Mouse (Mus musculus) G1E (cell line): ENCODE measurements at regions not wholly inside any gene's neighbourhood (a gene's known extent, or its start where the extent isn't known, plus 50 kb on each side); places are given as distances from the start of the nearest gene placed in this dataset.

Source experiments
- ATAC-seq: 2 replicates; pipeline ENCODE4 v1.8.0; 2016; ENCODE audit warnings: mild to moderate bottlenecking; ENCODE audit not compliant: insufficient number of reproducible peaks, poor library complexity, low FRiP score, severe bottlenecking; ENCODE audit errors: extremely low read depth
- DNase-seq: peaks from one replicate; pipeline ENCODE4 v3.0.0; 2012; ENCODE audit warnings: low spot score
- H3K27me3 ChIP-seq: 2 replicates; pipeline ENCODE4 v1.6.1; 2012; ENCODE audit warnings: mild to moderate bottlenecking, low read length, inconsistent platforms; ENCODE audit not compliant: insufficient read depth
- H3K36me3 ChIP-seq: replicated peaks from 2 replicates; pipeline ENCODE3; 2012; ENCODE audit warnings: mild to moderate bottlenecking, inconsistent platforms
- H3K4me1 ChIP-seq: 2 replicates; pipeline ENCODE4 v1.6.1; 2012; ENCODE audit warnings: low read depth, low read length, inconsistent platforms, mixed read lengths; ENCODE audit not compliant: insufficient read depth
- H3K4me3 ChIP-seq: 2 replicates; pipeline ENCODE4 v1.5.1; 2012; ENCODE audit warnings: low read depth, mild to moderate bottlenecking, inconsistent platforms, low read length, moderate library complexity, mixed read lengths
- H3K9me3 ChIP-seq: replicated peaks from 2 replicates; pipeline ENCODE4 v1.6.1; 2012; ENCODE audit warnings: inconsistent platforms
- CTCF ChIP-seq: IDR thresholded peaks from 2 replicates; pipeline ENCODE4 v1.5.1; 2012; ENCODE audit warnings: low read depth, low read length, inconsistent platforms, mixed read lengths
- GATA1 ChIP-seq: IDR thresholded peaks from 2 replicates; pipeline ENCODE4 v1.6.1; 2012; ENCODE audit warnings: borderline replicate concordance, low read length, inconsistent platforms, mixed read lengths
- GATA2 ChIP-seq: IDR thresholded peaks from 2 replicates; pipeline ENCODE4 v1.6.1; 2012; ENCODE audit warnings: low read depth, low read length, inconsistent platforms, borderline replicate concordance
- POLR2AphosphoS5 ChIP-seq: IDR thresholded peaks from 2 replicates; pipeline ENCODE4 v1.6.1; 2012; ENCODE audit warnings: low read depth, low read length, inconsistent platforms; ENCODE audit not compliant: insufficient replicate concordance
- TAL1 ChIP-seq: conservative IDR thresholded peaks from 2 replicates; pipeline ENCODE4 v1.6.1; 2012; ENCODE audit warnings: low read depth, low read length, inconsistent platforms, mixed read lengths

DNA sequence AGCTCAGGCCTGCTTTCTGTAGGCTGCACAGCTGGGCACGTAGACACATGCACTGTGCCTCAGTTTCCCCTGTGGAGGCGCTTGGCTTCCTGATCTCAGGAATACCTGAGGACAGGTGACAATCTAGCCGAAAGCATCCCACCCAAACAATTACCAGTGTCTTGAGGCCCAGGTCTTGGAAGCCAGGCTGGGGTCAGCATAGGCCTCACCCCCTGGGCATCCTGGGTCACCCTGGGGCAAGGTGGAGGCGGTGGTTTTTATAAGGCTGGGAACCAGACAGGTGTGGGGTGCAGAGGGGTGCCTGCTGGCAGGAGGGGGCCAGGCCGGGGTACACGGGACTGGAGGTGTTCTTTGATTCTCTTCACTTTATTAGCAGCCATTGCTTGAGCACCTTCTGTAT, 76.2 kb upstream of the Tmem189 start:
- DNase-seq = no peak

DNA sequence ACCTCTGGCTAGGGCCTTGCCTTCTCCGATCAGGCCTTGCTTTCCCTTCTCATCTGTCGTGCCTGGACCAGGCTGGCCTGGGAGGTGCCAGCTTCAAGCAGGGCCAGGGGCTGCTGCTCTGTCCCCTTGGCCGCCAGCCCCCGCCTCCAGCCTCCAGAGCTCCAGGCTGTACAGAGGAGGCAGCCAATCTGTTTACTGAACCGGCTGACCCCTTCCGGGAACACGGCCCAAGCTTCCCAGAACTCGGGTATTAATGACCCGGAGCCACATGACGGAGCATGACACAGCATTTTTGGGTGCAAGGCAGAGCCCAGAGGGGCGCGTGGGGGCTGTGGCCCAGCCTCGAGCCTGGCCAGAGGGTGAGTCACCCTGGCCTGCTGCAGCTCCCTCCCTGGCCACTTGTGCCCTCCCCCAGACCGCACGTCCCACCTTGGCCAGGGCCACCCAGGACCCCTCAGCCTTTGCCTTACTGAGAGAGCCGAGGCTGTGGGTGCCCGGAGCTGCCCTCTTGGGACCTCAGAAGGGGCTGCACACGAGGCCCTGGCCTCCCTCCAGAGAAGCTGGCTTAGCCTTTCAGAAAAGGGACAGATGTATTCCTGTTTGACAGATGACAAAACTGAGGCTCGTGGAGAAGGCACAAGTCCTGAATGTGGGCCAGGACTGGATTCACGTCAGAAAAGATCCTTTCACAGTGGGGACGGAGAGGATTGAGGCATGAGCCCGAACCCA, 75.6 kb upstream of the Tmem189 start:
- H3K36me3 ChIP-seq = no peaks in the 10 kb centered on the region
- peak; percentile 86 for ATAC-seq
- H3K9me3 ChIP-seq = no peaks in the 10 kb centered on the region
- peaks cover 6% of the 10 kb centered on the region; the same call in 1 of the 2 replicates for H3K27me3 ChIP-seq
- H3K4me1 ChIP-seq = peaks cover 71% of the 10 kb centered on the region
- H3K4me3 ChIP-seq = peak overlapping the region; percentile 69; the same call in 1 of the 2 replicates
- TF ChIP-seq TAL1 (no peak), POLR2AphosphoS5 (no peak), GATA2 (no peak), CTCF (no peak), GATA1 (no peak)
- peak; percentile 93 for DNase-seq

More for the DNA sequence above, 76.2 kb upstream of the Tmem189 start:
- H3K4me1 ChIP-seq = peaks cover 67% of the 10 kb centered on the region
- H3K4me3 ChIP-seq = peak overlapping the region; percentile 69; the same call in 1 of the 2 replicates
- peaks cover 10% of the 10 kb centered on the region; the same call in 1 of the 2 replicates for H3K27me3 ChIP-seq
- ATAC-seq = no peak
- no peaks in the 10 kb centered on the region for H3K36me3 ChIP-seq
- TF ChIP-seq GATA2 (no peak), TAL1 (no peak), GATA1 (no peak), POLR2AphosphoS5 (no peak), CTCF (no peak)
- H3K9me3 ChIP-seq = no peaks in the 10 kb centered on the region

DNA sequence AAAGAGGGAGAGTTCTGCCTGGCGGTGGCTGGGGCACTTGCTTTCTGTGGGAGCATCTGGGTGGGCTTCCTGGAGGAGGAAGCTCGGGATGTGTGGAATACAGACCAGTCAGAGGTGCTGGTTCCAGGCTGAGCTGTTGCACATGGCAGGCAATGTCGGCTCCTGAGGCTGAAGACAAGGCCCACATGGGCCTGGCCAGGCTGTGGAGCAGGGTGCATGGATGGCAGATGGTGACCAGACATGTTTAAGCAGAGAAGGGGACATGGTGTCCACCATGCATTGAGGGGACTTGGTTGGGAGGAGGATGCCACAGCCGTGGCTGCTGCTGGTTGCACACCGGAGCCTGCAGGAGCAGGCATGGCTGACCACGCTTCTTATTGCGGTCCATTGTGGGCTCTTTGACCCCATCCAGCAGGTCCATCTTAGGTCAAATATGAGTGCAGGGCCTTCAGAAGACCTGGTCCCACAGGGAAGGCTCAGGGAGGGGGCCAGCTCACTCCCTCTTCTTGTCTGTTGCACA, 74.3 kb upstream of the Tmem189 start:
- Histone ChIP-seq H3K4me3 (no peak overlapping the region; the same call in 1 of the 2 replicates), H3K27me3 (peaks cover 5% of the 10 kb centered on the region), H3K4me1 (peaks cover 79% of the 10 kb centered on the region), H3K9me3 (no peaks in the 10 kb centered on the region), H3K36me3 (no peaks in the 10 kb centered on the region)
- TF ChIP-seq CTCF (no peak), TAL1 (no peak), GATA1 (no peak)
- no peak for DNase-seq
- no peak for ATAC-seq

DNA sequence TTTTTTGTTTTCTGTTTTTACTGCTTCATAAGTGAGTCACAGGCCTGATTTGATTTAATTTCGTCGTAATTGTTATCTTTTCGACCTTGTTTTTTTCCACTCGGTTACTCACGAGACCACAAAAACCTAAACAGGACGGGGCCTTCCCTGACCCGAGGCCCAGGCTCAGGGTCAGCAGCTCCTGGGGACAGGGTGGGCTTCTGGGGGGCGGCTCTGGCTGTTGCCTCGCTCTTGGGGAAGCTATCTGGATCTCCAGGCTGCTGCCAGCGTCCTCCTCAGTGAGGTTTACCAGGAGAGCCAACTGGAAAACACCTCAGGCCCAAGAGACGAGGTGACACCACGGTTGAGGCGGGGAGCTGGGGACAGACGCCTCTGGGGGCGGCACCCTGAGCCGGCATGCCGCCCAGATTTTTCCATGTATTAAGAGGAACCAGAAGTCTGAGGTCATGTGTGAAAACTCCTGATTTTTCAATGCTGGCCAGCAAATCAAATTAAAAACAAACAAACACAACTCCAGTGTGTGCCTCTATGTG, 71.8 kb upstream of the Tmem189 start:
- H3K36me3 ChIP-seq = no peaks in the 10 kb centered on the region
- ATAC-seq = no peak
- DNase-seq = no peak
- peaks cover 94% of the 10 kb centered on the region for H3K4me1 ChIP-seq
- no peak overlapping the region; the same call in 1 of the 2 replicates for H3K4me3 ChIP-seq
- no peaks in the 10 kb centered on the region for H3K9me3 ChIP-seq
- peaks cover 28% of the 10 kb centered on the region for H3K27me3 ChIP-seq
- TF ChIP-seq POLR2AphosphoS5 (no peak), CTCF (no peak), TAL1 (no peak), GATA2 (no peak), GATA1 (no peak)

DNA sequence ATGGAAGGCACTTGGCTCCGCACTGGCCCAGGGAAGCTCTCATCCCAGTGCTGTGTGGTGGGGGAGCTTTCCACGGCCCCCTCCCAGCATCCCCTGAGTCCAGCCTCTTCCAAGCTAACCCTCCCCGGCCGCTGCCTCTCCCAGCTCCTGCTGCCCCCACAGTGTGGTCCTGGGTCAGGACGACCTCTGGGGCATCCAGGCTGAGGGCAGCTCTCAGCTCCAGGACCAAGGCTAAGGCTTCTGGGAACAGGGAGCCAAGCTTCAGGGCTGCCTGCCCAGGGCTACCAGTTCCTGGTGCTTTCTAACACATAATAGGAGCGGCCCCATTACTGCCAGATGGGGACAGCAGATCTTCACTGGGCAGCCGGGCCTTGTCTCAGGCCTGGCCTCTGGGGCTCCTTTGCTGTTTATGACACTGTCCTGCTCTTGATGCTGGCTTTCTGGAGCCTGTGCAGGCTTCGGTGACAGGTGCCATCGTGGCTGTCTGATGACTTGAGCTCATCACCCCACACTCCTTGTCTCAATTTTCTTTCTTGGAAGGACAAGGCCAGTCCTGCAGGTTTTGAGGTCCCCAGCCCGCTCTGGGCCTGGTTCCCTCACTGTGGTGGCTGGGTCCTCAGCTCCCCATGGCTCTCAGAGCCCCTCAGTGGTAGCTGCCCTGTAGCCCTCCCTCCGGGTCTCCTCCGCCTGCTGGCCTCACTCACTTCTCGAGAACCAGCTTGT, 71.2 kb upstream of the Tmem189 start:
- ATAC-seq = no peak
- Histone ChIP-seq H3K27me3 (peaks cover 34% of the 10 kb centered on the region), H3K4me1 (peaks cover 88% of the 10 kb centered on the region), H3K4me3 (no peak overlapping the region), H3K9me3 (no peaks in the 10 kb centered on the region), H3K36me3 (no peaks in the 10 kb centered on the region)
- no peak for DNase-seq
- no peak for TF ChIP-seq CTCF
- no peak for TF ChIP-seq TAL1
- no peak for TF ChIP-seq GATA1
- TF ChIP-seq POLR2AphosphoS5 = no peak
- no peak for TF ChIP-seq GATA2

DNA sequence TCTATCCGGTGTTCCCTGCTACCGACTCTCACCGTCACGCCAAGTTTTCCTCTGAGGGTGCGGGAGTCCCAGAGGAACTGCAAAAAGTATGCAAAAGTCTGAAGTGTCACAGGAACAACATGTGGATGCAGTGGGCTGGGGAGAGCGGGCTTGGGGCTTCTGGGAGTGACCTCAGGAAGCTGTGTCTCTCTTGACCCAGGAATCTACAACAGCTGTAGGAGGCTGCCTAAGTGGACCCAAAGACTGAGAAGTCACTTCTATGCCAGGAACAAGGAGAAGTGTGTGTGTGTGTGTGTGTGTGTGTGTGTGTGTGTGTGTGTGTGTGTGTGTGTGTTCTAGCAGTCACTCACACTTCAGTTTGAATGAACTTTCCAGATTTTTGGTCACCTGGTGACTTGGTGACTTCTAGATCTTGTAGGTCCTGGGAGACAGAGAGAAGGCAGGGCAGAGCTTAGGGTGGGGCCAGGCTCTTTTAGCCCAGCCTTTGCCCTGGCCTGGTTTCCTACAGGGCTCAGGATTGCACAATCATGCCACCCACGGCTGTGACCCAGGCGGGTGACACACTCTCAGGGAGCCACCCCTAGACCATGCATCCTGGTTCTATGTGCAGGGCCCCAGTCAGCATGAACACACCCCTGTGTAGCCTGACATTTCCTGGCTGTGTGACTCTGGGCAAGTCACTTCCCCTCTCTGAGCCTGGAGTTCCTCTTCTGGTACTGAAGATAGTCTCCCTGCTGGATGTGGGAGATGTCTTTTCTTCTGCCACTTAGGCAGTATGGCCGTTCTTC, 70.2 kb upstream of the Tmem189 start:
- H3K4me1 ChIP-seq = peaks cover 84% of the 10 kb centered on the region

More for the DNA sequence above, 70.2 kb upstream of the Tmem189 start:
- ATAC-seq (peak; percentile 83), DNase-seq (no peak)
- TF ChIP-seq GATA2 (no peak), TAL1 (no peak), POLR2AphosphoS5 (no peak), GATA1 (no peak), CTCF (no peak)
- H3K4me3 ChIP-seq = no peak overlapping the region
- no peaks in the 10 kb centered on the region for H3K36me3 ChIP-seq
- H3K9me3 ChIP-seq = no peaks in the 10 kb centered on the region
- peaks cover 44% of the 10 kb centered on the region for H3K27me3 ChIP-seq
